Mouse (Mus musculus): ENCODE measurements around the gene Trim16. TPM values are rescaled to one million over a fixed set of nuclear protein-coding genes. Genes with fewer than 3 reads are reported as not detected.

Trim16 gene
- polyA plus RNA-seq, 1 experiment from 2014 or later: 5.3 TPM

DNA sequence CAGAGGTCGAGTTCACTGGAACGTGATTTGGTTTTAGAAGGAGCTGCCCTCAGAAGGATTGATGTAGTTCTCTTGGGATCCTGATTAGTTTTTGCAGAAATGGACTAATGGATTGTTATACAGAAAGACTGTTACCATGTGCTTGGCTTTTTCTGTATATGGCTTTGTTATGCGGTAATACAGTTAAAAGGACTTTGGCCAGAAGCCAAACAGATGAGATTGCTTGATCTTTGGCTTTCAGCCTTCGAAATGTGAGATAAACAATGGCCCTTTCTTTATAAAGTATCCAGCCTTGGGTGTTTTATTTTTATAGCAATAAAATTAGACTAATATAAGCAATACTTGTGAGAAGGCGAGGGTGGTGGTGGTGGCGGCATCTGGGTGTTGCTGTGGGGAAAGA is 3.4 kb upstream of the Trim16 start:
- Histone ChIP-seq H3K9ac (replicated peaks) (no peak overlapping the region), H3K36me3 (no peaks in the 10 kb centered on the region), H3K4me1 (replicated peaks) (peaks cover 14% of the 10 kb centered on the region), H3K27ac (no peak overlapping the region), H3K27me3 (no peaks in the 10 kb centered on the region), H3K9me3 (no peaks in the 10 kb centered on the region), H3K4me3 (replicated peaks) (no peak overlapping the region), H3K4me2 (replicated peaks) (no peak overlapping the region)
- WGBS: 73% methylated on average over 6 of the region's 6 CpGs
- no peak for ATAC-seq

DNA sequence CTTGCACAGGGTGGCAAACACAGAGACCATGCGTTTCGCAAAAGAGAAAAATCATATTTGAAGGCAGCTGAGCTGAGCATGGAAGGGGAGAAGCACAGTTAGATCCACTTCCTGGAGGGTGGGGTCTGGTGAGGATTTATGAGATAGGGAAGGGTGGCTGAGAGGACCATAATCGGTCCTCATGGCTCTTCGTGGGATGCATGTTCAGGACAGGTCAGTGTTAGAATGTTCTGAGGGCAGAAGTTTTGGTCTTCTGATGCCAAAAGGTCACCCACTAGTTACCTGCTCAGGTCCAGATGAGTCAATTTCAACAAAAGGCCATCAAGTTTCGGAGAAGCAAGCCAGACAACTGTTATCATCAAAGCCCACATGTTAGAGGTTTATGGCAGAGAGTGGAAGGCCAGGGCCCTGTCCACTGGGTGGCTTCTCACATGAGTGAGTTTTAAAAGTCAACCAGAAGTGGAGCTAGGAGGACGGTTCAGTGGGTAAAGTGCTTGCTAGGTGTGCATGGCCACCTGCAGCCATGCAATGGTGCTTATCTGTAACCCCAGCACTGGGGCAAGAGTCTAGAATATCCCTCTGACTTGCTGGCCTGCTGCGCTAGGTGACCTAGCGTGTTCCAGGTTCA is 858 bp upstream of the Trim16 start:
- peaks cover 14% of the 10 kb centered on the region for H3K4me1 ChIP-seq (replicated peaks)
- no peaks in the 10 kb centered on the region for H3K9me3 ChIP-seq
- H3K9ac ChIP-seq (replicated peaks): no peak overlapping the region
- H3K4me2 ChIP-seq (replicated peaks): no peak overlapping the region
- H3K27me3 ChIP-seq: no peaks in the 10 kb centered on the region
- H3K36me3 ChIP-seq: no peaks in the 10 kb centered on the region
- no peak for ATAC-seq
- no peak overlapping the region for H3K27ac ChIP-seq
- no peak overlapping the region for H3K4me3 ChIP-seq (replicated peaks)
- WGBS: 95% methylated on average over 8 of the region's 8 CpGs

DNA sequence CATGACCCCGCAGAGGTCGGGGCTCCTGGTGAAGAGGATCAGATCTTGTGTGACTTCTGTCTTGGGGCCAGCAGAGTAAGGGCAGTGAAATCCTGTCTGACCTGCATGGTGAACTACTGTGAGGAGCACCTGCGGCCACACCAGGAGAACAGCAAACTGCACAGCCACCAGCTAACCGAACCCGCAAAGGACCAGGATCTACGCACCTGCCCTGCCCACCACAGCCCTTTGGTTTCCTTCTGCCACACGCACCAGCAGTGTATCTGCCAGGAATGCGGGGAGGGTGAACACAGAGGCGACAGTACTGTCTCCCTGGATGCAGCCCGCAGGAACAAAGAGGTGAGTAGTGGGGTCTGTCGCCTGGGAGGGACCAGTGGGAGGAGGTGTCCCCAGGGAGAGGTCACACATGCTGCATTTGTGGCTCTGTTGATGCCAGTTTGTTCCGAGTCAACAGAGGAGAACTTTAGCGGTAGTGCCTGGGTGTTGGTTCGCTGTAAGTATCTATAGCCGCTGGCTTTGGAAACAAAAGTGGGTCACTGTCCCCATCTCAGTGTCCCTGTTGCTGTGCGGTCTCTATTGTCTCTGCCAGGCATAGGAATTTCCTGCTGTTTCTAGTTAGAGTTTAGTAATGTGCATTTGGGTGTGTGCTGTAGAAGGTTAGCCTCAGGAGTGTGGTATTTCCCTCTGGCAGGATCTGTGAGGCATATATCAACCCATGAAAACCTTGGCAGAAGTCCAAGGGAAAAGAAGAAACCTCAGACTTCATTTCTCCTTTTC is 818 bp downstream of the Trim16 start:
- peak overlapping the region; percentile 55 for H3K9ac ChIP-seq (replicated peaks)
- H3K4me2 ChIP-seq (replicated peaks): peak overlapping the region; percentile 56
- no peak overlapping the region for H3K27ac ChIP-seq
- peak overlapping the region; percentile 37 for H3K4me3 ChIP-seq (replicated peaks)
- ATAC-seq: peak; percentile 65; the same call in 1 of the 2 replicates
- no peaks in the 10 kb centered on the region for H3K36me3 ChIP-seq
- H3K4me1 ChIP-seq (replicated peaks): peaks cover 14% of the 10 kb centered on the region
- H3K27me3 ChIP-seq: no peaks in the 10 kb centered on the region
- H3K9me3 ChIP-seq: no peaks in the 10 kb centered on the region
- WGBS: 27% methylated on average over 16 of the region's 16 CpGs

DNA sequence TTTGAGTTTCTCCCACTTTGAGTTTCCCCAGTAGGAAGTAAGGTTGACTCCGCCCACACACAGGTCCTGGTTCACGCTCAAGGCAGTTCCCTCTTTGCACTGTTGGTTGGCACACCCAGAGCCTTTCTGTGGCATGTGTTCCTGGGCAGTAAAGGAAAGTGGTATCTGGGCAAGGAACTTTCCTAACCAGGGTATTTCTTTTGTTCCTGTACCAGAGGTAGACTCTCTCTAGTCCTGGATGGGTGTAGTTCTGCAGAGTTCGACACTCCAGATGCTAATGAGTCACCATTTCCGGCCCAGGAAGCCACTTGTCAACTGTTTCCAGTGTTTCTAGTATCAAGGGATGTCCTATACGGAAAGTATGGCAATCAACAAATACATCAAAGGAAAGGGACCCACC is 1.9 kb downstream of the Trim16 start:
- Histone ChIP-seq H3K27me3 (no peaks in the 10 kb centered on the region), H3K36me3 (no peaks in the 10 kb centered on the region), H3K4me1 (replicated peaks) (peaks cover 14% of the 10 kb centered on the region), H3K4me3 (replicated peaks) (no peak overlapping the region), H3K27ac (no peak overlapping the region), H3K9me3 (no peaks in the 10 kb centered on the region), H3K9ac (replicated peaks) (no peak overlapping the region), H3K4me2 (replicated peaks) (no peak overlapping the region)
- WGBS: 83% methylated on average over 5 of the region's 5 CpGs
- no peak for ATAC-seq

- ATAC-seq: no peak
- H3K4me1 ChIP-seq (replicated peaks): peaks cover 14% of the 10 kb centered on the region
- H3K9me3 ChIP-seq: no peaks in the 10 kb centered on the region
- H3K36me3 ChIP-seq: no peaks in the 10 kb centered on the region
- WGBS: 81% methylated on average over 7 of the region's 7 CpGs
- H3K27me3 ChIP-seq: no peaks in the 10 kb centered on the region
- no peak overlapping the region for H3K4me2 ChIP-seq (replicated peaks)
- no peak overlapping the region for H3K9ac ChIP-seq (replicated peaks)
- H3K27ac ChIP-seq: no peak overlapping the region
- H3K4me3 ChIP-seq (replicated peaks): no peak overlapping the region
Measured at GRCm38 (mm10) chr11:62824211-62824610, 4.2 kb downstream of the Trim16 start.

GRCm38 (mm10) chr11:62825222-62826105 is 5.4 kb downstream of the Trim16 start:
- Histone ChIP-seq H3K27me3 (no peaks in the 10 kb centered on the region), H3K27ac (no peak overlapping the region), H3K36me3 (no peaks in the 10 kb centered on the region), H3K4me2 (replicated peaks) (no peak overlapping the region), H3K9ac (replicated peaks) (no peak overlapping the region), H3K4me1 (replicated peaks) (peaks cover 5% of the 10 kb centered on the region), H3K4me3 (replicated peaks) (no peak overlapping the region), H3K9me3 (no peaks in the 10 kb centered on the region)
- 83% methylated on average over 9 of the region's 9 CpGs for WGBS
- no peak for ATAC-seq

DNA sequence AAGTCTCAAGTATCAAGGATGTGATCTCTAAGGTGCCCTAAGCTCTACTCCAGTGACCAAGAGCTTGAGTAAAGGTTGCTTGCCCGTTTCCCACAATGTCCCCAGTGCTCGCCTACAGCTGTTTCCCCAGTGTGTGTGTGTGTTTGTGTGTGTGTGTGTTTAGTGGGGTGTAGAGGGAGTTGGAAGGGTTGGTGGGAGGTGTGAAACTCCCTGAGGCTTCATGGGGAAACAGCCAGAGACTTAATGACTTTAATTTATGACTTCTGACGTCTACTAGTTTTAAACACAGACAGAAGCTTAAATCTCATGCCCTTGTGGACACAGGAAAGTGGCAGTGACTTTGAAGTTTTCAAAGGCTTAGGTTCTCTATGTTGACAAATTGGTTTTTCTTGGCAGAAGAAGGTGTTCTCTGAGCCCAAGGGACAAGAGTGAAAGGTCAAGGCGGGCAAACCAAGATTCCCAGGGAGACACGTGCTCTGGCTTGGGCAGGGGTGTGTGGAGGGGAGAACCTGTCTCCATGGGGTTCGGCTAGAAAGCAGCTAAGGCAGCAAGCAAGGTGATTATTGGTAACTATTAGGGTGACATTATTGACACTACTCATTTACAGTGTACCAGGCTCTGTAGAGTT is 6.2 kb downstream of the Trim16 start:
- no peaks in the 10 kb centered on the region for H3K36me3 ChIP-seq
- 82% methylated on average over 6 of the region's 6 CpGs for WGBS
- ATAC-seq: no peak
- H3K4me2 ChIP-seq (replicated peaks): no peak overlapping the region
- no peaks in the 10 kb centered on the region for H3K9me3 ChIP-seq
- H3K27me3 ChIP-seq: no peaks in the 10 kb centered on the region
- no peak overlapping the region for H3K4me3 ChIP-seq (replicated peaks)
- H3K9ac ChIP-seq (replicated peaks): no peak overlapping the region
- H3K4me1 ChIP-seq (replicated peaks): no peaks in the 10 kb centered on the region
- H3K27ac ChIP-seq: no peak overlapping the region

DNA sequence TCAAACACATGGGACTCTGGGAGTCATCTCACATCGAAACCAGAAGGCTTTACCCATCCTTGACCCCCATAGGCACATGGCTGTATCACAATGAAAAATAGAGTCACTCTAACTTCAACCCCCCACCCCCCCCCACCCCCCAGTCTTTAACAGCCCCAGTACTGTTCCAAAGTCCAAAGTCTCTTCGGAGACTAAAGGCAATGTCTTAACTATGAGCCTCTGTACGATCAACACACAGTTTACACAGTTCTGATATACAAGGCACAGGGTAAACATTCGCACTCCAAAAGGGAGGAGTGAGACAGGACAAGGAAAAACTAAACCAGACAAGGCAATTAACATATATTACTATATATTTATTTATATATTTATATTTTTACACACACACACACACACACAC is 7.1 kb downstream of the Trim16 start:
- Histone ChIP-seq H3K4me3 (replicated peaks) (no peak overlapping the region), H3K4me2 (replicated peaks) (no peak overlapping the region), H3K4me1 (replicated peaks) (no peaks in the 10 kb centered on the region), H3K27me3 (no peaks in the 10 kb centered on the region), H3K27ac (no peak overlapping the region), H3K9ac (replicated peaks) (no peak overlapping the region), H3K9me3 (no peaks in the 10 kb centered on the region), H3K36me3 (no peaks in the 10 kb centered on the region)
- ATAC-seq: no peak
- 91% methylated on average over 4 of the region's 4 CpGs for WGBS

- H3K27me3 ChIP-seq: no peaks in the 10 kb centered on the region
- ATAC-seq: no peak
- H3K4me3 ChIP-seq (replicated peaks): no peak overlapping the region
- no peaks in the 10 kb centered on the region for H3K4me1 ChIP-seq (replicated peaks)
- H3K27ac ChIP-seq: no peak overlapping the region
- H3K9ac ChIP-seq (replicated peaks): no peak overlapping the region
- H3K4me2 ChIP-seq (replicated peaks): no peak overlapping the region
- 80% methylated on average over 3 of the region's 3 CpGs for WGBS
- H3K36me3 ChIP-seq: no peaks in the 10 kb centered on the region
- H3K9me3 ChIP-seq: no peaks in the 10 kb centered on the region
Measured at GRCm38 (mm10) chr11:62827911-62828310, 7.9 kb downstream of the Trim16 start.

GRCm38 (mm10) chr11:62830387-62830786 is 10.4 kb downstream of the Trim16 start:
- no peaks in the 10 kb centered on the region for H3K4me1 ChIP-seq (replicated peaks)
- H3K4me3 ChIP-seq (replicated peaks): no peak overlapping the region
- H3K9me3 ChIP-seq: no peaks in the 10 kb centered on the region
- no peak overlapping the region for H3K9ac ChIP-seq (replicated peaks)
- WGBS: 80% methylated on average over 2 of the region's 2 CpGs
- H3K4me2 ChIP-seq (replicated peaks): no peak overlapping the region
- no peak overlapping the region for H3K27ac ChIP-seq
- no peaks in the 10 kb centered on the region for H3K36me3 ChIP-seq
- ATAC-seq: no peak
- H3K27me3 ChIP-seq: no peaks in the 10 kb centered on the region

DNA sequence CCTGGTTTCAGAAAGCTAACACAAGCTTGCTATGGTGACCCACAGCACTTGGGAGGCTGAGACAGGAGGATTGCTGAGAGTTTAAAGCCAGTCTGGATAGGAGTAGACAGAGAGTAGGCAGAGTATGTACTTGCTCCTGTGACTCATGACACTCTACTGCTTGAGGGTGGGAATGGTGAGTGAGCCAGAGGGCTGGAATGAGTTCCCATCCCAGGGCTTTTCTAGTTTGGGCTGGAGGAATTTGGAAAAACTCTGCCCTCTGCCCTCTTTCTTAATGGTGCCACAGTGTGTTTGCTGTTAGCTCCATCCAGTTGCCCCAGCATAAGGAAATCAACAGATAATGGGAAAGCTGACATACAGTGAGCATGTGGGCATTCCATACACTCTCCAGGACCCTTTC is 11.9 kb downstream of the Trim16 start:
- Histone ChIP-seq H3K36me3 (no peaks in the 10 kb centered on the region), H3K4me2 (replicated peaks) (no peak overlapping the region), H3K4me3 (replicated peaks) (no peak overlapping the region), H3K9ac (replicated peaks) (no peak overlapping the region), H3K4me1 (replicated peaks) (no peaks in the 10 kb centered on the region), H3K27me3 (no peaks in the 10 kb centered on the region), H3K27ac (no peak overlapping the region), H3K9me3 (no peaks in the 10 kb centered on the region)
- ATAC-seq: no peak

DNA sequence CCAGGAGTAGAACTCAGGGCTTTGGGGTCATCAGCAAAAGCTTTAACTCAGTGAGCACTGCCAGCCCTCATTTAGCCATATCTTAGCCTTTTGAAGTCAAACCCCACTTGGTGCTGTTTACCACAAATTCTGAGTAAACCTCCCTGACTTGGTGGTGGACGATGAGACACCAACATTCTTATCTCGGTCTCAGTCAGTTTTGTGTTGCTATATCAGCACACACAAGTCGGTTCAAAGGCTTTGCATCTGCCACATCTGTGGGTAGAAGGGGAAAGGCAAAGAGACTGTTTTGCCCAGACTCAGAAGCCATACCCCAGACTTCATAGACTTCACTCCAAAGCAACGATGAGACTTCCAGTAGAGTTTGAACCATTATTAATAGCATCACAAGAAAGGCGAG is 24.5 kb downstream of the Trim16 start:
- H3K9me3 ChIP-seq: no peaks in the 10 kb centered on the region
- 92% methylated on average over 5 of the region's 5 CpGs for WGBS

More for the DNA sequence above, 24.5 kb downstream of the Trim16 start:
- peaks cover 4% of the 10 kb centered on the region; the same call in 1 of the 2 replicates for H3K4me1 ChIP-seq (replicated peaks)
- no peak overlapping the region for H3K4me2 ChIP-seq (replicated peaks)
- ATAC-seq: no peak
- no peak overlapping the region for H3K27ac ChIP-seq
- H3K4me3 ChIP-seq (replicated peaks): no peak overlapping the region
- no peaks in the 10 kb centered on the region for H3K36me3 ChIP-seq
- H3K9ac ChIP-seq (replicated peaks): no peak overlapping the region
- no peaks in the 10 kb centered on the region for H3K27me3 ChIP-seq
